13 mouse cellular contexts compared by ENCODE assay signal in genomic region chr15:25302671-25303294, GRCm38 (mm10).
DNase-seq lines count a peak whose midpoint lies in the region; ATAC-seq and TF ChIP-seq lines count a peak whose summit lies in the region.
"Had no signal": no experiment of that assay in that cellular context is flagged by ENCODE, and none has a peak within 500 bp of the region (broad histone marks: within the 10 kb centered on the region; RNA-seq: fewer than 3 reads in every experiment).

No protein-coding gene starts in this region.

- DNase-seq in adrenal gland, postnatal 10 days = peak; percentile 32
- DNase-seq in adrenal gland, postnatal 4 days (ENCODE audit: low spot score in 2 of 2) = no peak
- DNase-seq in hindbrain, postnatal 0 days (ENCODE audit: low spot score) = peak; percentile 68
- no peak for DNase-seq in hindbrain, embryonic 14.5 days (ENCODE audit: low spot score)
- DNase-seq in 3T3-L1 (ENCODE audit: low read depth, low spot score) = peak; percentile 78
- no peak for DNase-seq in spleen, adult 12 weeks (ENCODE audit: low spot score)
- DNase-seq: liver, embryonic 13.5 days had no signal

- no peak for TF ChIP-seq CTCF in hindbrain, postnatal 0 days (IDR thresholded peaks at IDR 0.05; ENCODE audit: low read depth)
- TF ChIP-seq CTCF in embryonic fibroblast, embryonic 13.5 days (IDR thresholded peaks at IDR 0.05; ENCODE audit: borderline replicate concordance, insufficient read depth, low read length) = no peak

- no peaks in the 10 kb centered on the region for H3K27me3 ChIP-seq in hindbrain, postnatal 0 days (ENCODE audit: insufficient read depth, low read length)
- no peaks in the 10 kb centered on the region for H3K27me3 ChIP-seq in hindbrain, embryonic 14.5 days (ENCODE audit: control insufficient read depth, insufficient read depth, low read length)
- H3K27me3 ChIP-seq in liver, embryonic 12.5 days (replicated peaks) = no peaks in the 10 kb centered on the region
- H3K27me3 ChIP-seq: embryonic facial prominence, embryonic 13.5 days; heart, embryonic 15.5 days; liver, embryonic 13.5 days; midbrain, embryonic 15.5 days had no signal

- WGBS in hindbrain, postnatal 0 days = 43% methylated on average over 8 of the region's 8 CpGs
- WGBS in hindbrain, embryonic 14.5 days = 65% methylated on average over 8 of the region's 8 CpGs
- WGBS in liver, embryonic 12.5 days (ENCODE audit: insufficient replicate concordance) = 22% methylated on average over 8 of the region's 8 CpGs

- no peaks in the 10 kb centered on the region for H3K36me3 ChIP-seq in hindbrain, postnatal 0 days (ENCODE audit: insufficient read depth, low read length)
- no peaks in the 10 kb centered on the region for H3K36me3 ChIP-seq in hindbrain, embryonic 14.5 days (replicated peaks; ENCODE audit: control insufficient read depth, insufficient read depth)
- H3K36me3 ChIP-seq in liver, embryonic 12.5 days = no peaks in the 10 kb centered on the region
- H3K36me3 ChIP-seq: embryonic facial prominence, embryonic 13.5 days; heart, embryonic 15.5 days; liver, embryonic 13.5 days; midbrain, embryonic 15.5 days had no signal

- H3K4me1 ChIP-seq in hindbrain, postnatal 0 days (ENCODE audit: insufficient read depth, low read length) = no peaks in the 10 kb centered on the region
- no peaks in the 10 kb centered on the region; the same call in 1 of the 2 replicates for H3K4me1 ChIP-seq in hindbrain, embryonic 14.5 days (replicated peaks; ENCODE audit: control insufficient read depth, insufficient read depth, low read length)
- H3K4me1 ChIP-seq in embryonic fibroblast, embryonic 13.5 days (ENCODE audit: control insufficient read depth, insufficient read depth, low read length) = peaks cover 5% of the 10 kb centered on the region
- H3K4me1 ChIP-seq in liver, embryonic 12.5 days = peaks cover 6% of the 10 kb centered on the region; the same call in 1 of the 2 replicates
- H3K4me1 ChIP-seq: embryonic facial prominence, embryonic 13.5 days; heart, embryonic 15.5 days; liver, embryonic 13.5 days had no signal

- no peaks in the 10 kb centered on the region for H3K9me3 ChIP-seq in hindbrain, postnatal 0 days (ENCODE audit: low read length)
- no peaks in the 10 kb centered on the region for H3K9me3 ChIP-seq in hindbrain, embryonic 14.5 days (ENCODE audit: control insufficient read depth, low read length)
- H3K9me3 ChIP-seq in liver, embryonic 12.5 days (replicated peaks) = no peaks in the 10 kb centered on the region
- H3K9me3 ChIP-seq: embryonic facial prominence, embryonic 13.5 days; heart, embryonic 15.5 days; liver, embryonic 13.5 days; midbrain, embryonic 15.5 days had no signal

- no peak overlapping the region for H3K9ac ChIP-seq in hindbrain, postnatal 0 days (replicated peaks; ENCODE audit: low read length)
- no peak overlapping the region for H3K9ac ChIP-seq in hindbrain, embryonic 14.5 days
- H3K9ac ChIP-seq in liver, embryonic 12.5 days = no peak overlapping the region
- H3K9ac ChIP-seq: embryonic facial prominence, embryonic 13.5 days; heart, embryonic 15.5 days; liver, embryonic 13.5 days; midbrain, embryonic 15.5 days had no signal

- no peak overlapping the region for H3K27ac ChIP-seq in hindbrain, postnatal 0 days
- no peak overlapping the region for H3K27ac ChIP-seq in hindbrain, embryonic 14.5 days
- H3K27ac ChIP-seq in embryonic fibroblast, embryonic 13.5 days (ENCODE audit: insufficient read depth, low read length) = peak overlapping the region; percentile 53; the same call in 1 of the 2 replicates
- H3K27ac ChIP-seq in liver, embryonic 12.5 days = no peak overlapping the region
- H3K27ac ChIP-seq: embryonic facial prominence, embryonic 13.5 days; heart, embryonic 15.5 days; layer of hippocampus, adult 2 months; liver, embryonic 13.5 days; midbrain, embryonic 15.5 days had no signal

- no peak overlapping the region for H3K4me3 ChIP-seq in hindbrain, postnatal 0 days (ENCODE audit: low read length)
- H3K4me3 ChIP-seq in hindbrain, embryonic 14.5 days (replicated peaks; ENCODE audit: low read length) = no peak overlapping the region
- H3K4me3 ChIP-seq in embryonic fibroblast, embryonic 13.5 days (ENCODE audit: insufficient read depth, low read length) = no peak overlapping the region
- no peak overlapping the region for H3K4me3 ChIP-seq in liver, embryonic 12.5 days
- H3K4me3 ChIP-seq: embryonic facial prominence, embryonic 13.5 days; heart, embryonic 15.5 days; layer of hippocampus, adult 2 months; liver, embryonic 13.5 days; midbrain, embryonic 15.5 days had no signal

- ATAC-seq in hindbrain, postnatal 0 days = no peak
- no peak for ATAC-seq in hindbrain, embryonic 14.5 days (ENCODE audit: low FRiP score)
- no peak for ATAC-seq in liver, embryonic 12.5 days
- ATAC-seq: midbrain, embryonic 15.5 days had no signal

- no peak for TF ChIP-seq POLR2A in embryonic fibroblast, embryonic 13.5 days (IDR thresholded peaks at IDR 0.05; ENCODE audit: low read depth, low read length)

- H3K4me2 ChIP-seq in hindbrain, postnatal 0 days (ENCODE audit: low read depth, low read length) = no peak overlapping the region
- no peak overlapping the region for H3K4me2 ChIP-seq in hindbrain, embryonic 14.5 days (replicated peaks)
- H3K4me2 ChIP-seq in liver, embryonic 12.5 days = no peak overlapping the region
- H3K4me2 ChIP-seq: embryonic facial prominence, embryonic 13.5 days; heart, embryonic 15.5 days; liver, embryonic 13.5 days; midbrain, embryonic 15.5 days had no signal

Comparison
In these comparisons a context has a peak if more than half of its experiments do, and no peak if none do; other contexts are left out.
1. DNase-seq: peak in adrenal gland, postnatal 10 days (single experiment), hindbrain, postnatal 0 days (single experiment) and 3T3-L1 (single experiment); none in adrenal gland, postnatal 4 days (0 of 2), hindbrain, embryonic 14.5 days (single experiment) and spleen, adult 12 weeks (single experiment).